Mouse (Mus musculus): ENCODE measurements around the gene Plekha3. TPM values are rescaled to one million over a fixed set of nuclear protein-coding genes. Genes with fewer than 3 reads are reported as not detected.

Plekha3 gene
- polyA plus RNA-seq, 1 experiment from 2014 or later, result 5.6 TPM

DNA sequence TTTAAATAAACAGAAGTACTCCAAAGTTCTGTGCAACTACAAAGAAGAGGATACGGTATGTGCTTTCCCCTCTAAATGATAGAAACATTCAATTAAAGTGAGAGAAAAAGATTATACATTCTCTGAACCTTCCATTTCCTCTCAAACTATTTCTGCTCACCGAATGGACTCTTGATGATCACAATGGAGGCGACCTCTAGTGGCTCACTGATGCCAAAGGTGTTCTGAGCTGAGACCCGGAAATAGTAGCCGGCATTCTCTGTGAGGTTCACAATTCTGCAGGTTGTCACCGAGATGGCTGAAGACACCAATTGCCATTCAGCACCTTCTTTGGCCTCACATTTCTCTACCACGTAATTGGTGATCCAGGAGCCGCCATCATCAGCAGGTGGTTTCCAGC is 39.9 kb downstream of the Plekha3 start:
- Histone ChIP-seq H3K4me2 (ENCODE audit: low read length) (no peak overlapping the region), H3K4me1 (ENCODE audit: control insufficient read depth, insufficient read depth, low read length) (no peaks in the 10 kb centered on the region), H3K9me3 (replicated peaks; ENCODE audit: control insufficient read depth, low read length) (peaks cover 7% of the 10 kb centered on the region; the same call in 1 of the 2 replicates), H3K27me3 (replicated peaks; ENCODE audit: control insufficient read depth, insufficient read depth, low read length) (no peaks in the 10 kb centered on the region), H3K4me3 (ENCODE audit: low read depth, low read length) (no peak overlapping the region), H3K36me3 (ENCODE audit: control insufficient read depth, insufficient read depth, low read length) (0 out of 2 replicates have a peak, but pooled peaks cover 5% of the 10 kb centered on the region), H3K9ac (ENCODE audit: low read length) (no peak overlapping the region), H3K27ac (ENCODE audit: low read depth, low read length) (no peak overlapping the region)
- WGBS, result 73% methylated on average over 8 of the region's 8 CpGs
- no peak for ATAC-seq
- no peak for DNase-seq (ENCODE audit: low spot score)

DNA sequence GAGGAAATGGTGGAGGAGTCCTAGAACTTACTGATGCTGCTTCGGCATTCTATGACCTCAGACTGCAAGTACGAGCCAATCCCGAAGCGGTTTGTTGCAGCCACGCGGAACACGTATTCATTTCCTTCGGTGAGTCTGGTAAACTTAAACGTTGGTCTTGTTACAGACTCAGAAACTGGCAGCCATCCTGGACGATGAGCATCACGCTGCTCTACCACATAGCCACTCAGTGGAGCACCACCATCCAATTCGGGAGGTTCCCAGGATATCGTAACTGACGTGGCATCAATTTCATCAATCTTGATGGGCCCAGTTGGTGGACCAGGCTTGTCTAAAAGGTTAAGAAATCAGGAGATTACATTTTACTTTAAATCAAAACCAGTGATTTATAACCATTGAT is 44.6 kb downstream of the Plekha3 start:
- no peak overlapping the region for H3K4me3 ChIP-seq (ENCODE audit: low read depth, low read length)
- DNase-seq (ENCODE audit: low spot score) (no peak), ATAC-seq (no peak)
- peaks cover 5% of the 10 kb centered on the region; the same call in 1 of the 2 replicates for H3K9me3 ChIP-seq (replicated peaks; ENCODE audit: control insufficient read depth, low read length)
- H3K27me3 ChIP-seq (replicated peaks; ENCODE audit: control insufficient read depth, insufficient read depth, low read length), result no peaks in the 10 kb centered on the region
- H3K9ac ChIP-seq (ENCODE audit: low read length), result no peak overlapping the region
- H3K4me1 ChIP-seq (ENCODE audit: control insufficient read depth, insufficient read depth, low read length), result no peaks in the 10 kb centered on the region
- H3K36me3 ChIP-seq (ENCODE audit: control insufficient read depth, insufficient read depth, low read length), result no peaks in the 10 kb centered on the region
- H3K27ac ChIP-seq (ENCODE audit: low read depth, low read length), result no peak overlapping the region
- 95% methylated on average over 14 of the region's 14 CpGs for WGBS
- H3K4me2 ChIP-seq (ENCODE audit: low read length), result no peak overlapping the region

Other genes with a start within 250 kb of the Plekha3 start
- 109 and 112 TPM in 2 replicates for gene Prkra, start 27.3 kb upstream of the Plekha3 start, polyA plus RNA-seq (2014; fragmentation: Nextera tagmentation; extraction: Ambion mirVana)
- gene Pjvk, start 26.8 kb upstream of the Plekha3 start, polyA plus RNA-seq (2014; fragmentation: Nextera tagmentation; extraction: Ambion mirVana), result 0.38 and 2.1 TPM in 2 replicates
- gene Fkbp7, start 2.2 kb upstream of the Plekha3 start, polyA plus RNA-seq (2014; fragmentation: Nextera tagmentation; extraction: Ambion mirVana), result 12.1 and 13.2 TPM in 2 replicates

All from forebrain, embryonic 14.5 days (tissue).